Mouse (Mus musculus) spleen, adult 2 months (tissue): ENCODE measurements around the gene Stbd1. TPM values are rescaled to one million over a fixed set of nuclear protein-coding genes. Genes with fewer than 3 reads are reported as not detected.

Source experiments
- DNase-seq, 2 experiments: peaks; one replicate each; pipeline versions ENCODE4 v3.0.0 to v3.0.0-alpha.2; 2012 to 2021; ENCODE audit warnings: low spot score in 2 of 2, low read depth in 1 of 2
- H3K27ac ChIP-seq: fragments of 200-500 bp; 2 replicates; pipeline ENCODE4 v1.5.1; 2012; ENCODE audit warnings: low read length, inconsistent platforms; ENCODE audit not compliant: insufficient read depth
- H3K27me3 ChIP-seq: fragments of 200-500 bp; 2 replicates; pipeline ENCODE4 v1.6.1; 2012; ENCODE audit warnings: mild to moderate bottlenecking, moderate library complexity, low read length, inconsistent platforms; ENCODE audit not compliant: control insufficient read depth, insufficient read depth
- H3K36me3 ChIP-seq: fragments of 200-500 bp; 2 replicates; pipeline ENCODE4 v1.6.1; 2012; ENCODE audit warnings: mild to moderate bottlenecking, low read length, inconsistent platforms; ENCODE audit not compliant: control insufficient read depth, insufficient read depth
- H3K4me1 ChIP-seq: fragments of 200-500 bp; 2 replicates; pipeline ENCODE4 v1.6.1; 2011; ENCODE audit warnings: inconsistent platforms; ENCODE audit not compliant: control insufficient read depth, insufficient read depth, insufficient read length
- H3K4me3 ChIP-seq: fragments of 200-500 bp; 2 replicates; pipeline ENCODE4 v1.5.1; 2011; ENCODE audit warnings: mild to moderate bottlenecking, inconsistent platforms; ENCODE audit not compliant: insufficient read depth, insufficient read length; ENCODE audit errors: extremely low read depth
- CTCF ChIP-seq: fragments of 200-500 bp; IDR thresholded peaks from 2 replicates; pipeline ENCODE4 v1.5.1; 2011; ENCODE audit warnings: mild to moderate bottlenecking, inconsistent platforms; ENCODE audit not compliant: insufficient read depth, insufficient read length, insufficient replicate concordance; ENCODE audit errors: extremely low read depth
- POLR2A ChIP-seq: fragments of 200-500 bp; IDR thresholded peaks from 2 replicates; pipeline ENCODE4 v1.6.1; 2011; ENCODE audit warnings: low read depth, low read length, inconsistent platforms
- WGBS: fragments of 180-500 bp; shearing (Covaris S2); methylation state at CpG from one replicate; pipeline ENCODE4 v1.1.7; 2018; 5-methylcytosine and 5-hydroxymethylcytosine counted together
- polyA plus RNA-seq: library from polyadenylated mRNA; depleted of rRNA; stranded (reverse); fragments of >200 nt; gene quantifications from 2 replicates; pipeline ENCODE4 v1.2.3, GENCODE M21; 2012

Stbd1 gene
- polyA plus RNA-seq, 1 experiment, result 9.7 TPM

DNA sequence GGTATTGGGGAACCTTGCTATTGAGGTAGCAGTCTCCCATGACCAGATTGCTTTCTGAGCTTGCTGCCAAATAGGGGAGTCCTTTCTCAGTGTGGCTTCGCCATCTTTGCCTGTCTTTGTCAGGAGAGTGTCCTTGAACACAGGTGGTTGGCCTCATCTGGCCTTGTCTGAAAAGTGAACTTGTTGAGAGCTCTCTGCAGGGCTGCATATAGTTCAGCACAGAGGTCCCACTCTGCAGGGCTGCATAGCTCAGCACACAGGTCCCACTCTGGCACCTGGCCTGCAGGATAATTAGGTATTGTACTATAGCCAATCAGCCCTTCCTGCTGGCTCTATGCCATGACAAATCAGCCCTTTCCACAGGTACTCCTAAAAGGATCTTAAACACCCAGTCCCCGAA, 42.6 kb upstream of the Stbd1 start:
- H3K4me1 ChIP-seq, result no peaks in the 10 kb centered on the region
- no peaks in the 10 kb centered on the region for H3K27me3 ChIP-seq
- H3K36me3 ChIP-seq, result no peaks in the 10 kb centered on the region
- no peak for DNase-seq
- no peak for TF ChIP-seq CTCF
- H3K27ac ChIP-seq, result no peak overlapping the region
- no peak overlapping the region for H3K4me3 ChIP-seq
- 84% methylated on average over 2 of the region's 2 CpGs for WGBS

DNA sequence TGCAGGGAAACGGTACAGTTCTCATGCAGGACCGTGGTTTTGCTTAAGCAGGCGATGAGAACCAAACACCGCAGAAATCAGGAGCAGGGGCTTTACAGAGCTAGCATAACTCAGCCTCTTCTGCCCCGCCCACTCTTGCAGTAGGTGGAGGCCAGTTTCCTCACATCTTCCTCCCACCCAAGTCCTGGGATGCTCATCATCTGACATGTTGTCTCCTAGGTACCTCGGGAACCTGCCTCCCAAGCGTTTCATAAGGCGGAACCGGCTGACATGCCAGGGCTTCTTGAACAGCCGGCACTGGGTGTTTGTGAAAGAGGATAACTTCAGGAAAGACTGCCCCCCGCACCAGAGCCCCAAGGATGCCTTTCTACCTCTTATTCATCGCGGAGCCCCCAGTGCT, 40.8 kb upstream of the Stbd1 start:
- H3K27ac ChIP-seq, result no peak overlapping the region
- no peaks in the 10 kb centered on the region for H3K36me3 ChIP-seq
- whole genome bisulfite sequencing, result 81% methylated on average over 13 of the region's 13 CpGs
- no peaks in the 10 kb centered on the region for H3K27me3 ChIP-seq
- H3K4me1 ChIP-seq, result no peaks in the 10 kb centered on the region
- TF ChIP-seq POLR2A, result no peak
- TF ChIP-seq CTCF, result no peak
- no peak overlapping the region for H3K4me3 ChIP-seq
- DNase-seq, result no peak

DNA sequence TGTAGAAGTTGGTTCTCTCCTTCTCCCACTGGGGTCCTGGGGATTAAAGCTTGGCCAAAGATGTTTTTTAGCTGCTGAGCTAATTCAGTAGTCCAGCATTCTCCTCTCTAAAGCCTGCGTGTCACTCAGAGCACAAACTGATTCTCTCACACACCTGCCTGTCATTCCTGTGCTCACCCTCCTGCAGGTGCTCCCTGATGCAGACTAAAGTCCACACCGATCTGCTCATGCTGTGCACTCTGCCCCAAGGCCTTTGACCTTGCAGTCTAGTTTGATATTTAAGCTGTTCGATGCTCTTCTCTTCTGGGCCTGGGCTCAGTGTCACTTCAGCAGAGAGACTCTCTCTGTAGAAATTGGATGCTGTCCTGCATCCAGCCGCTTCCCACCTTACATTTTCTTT, 31.6 kb upstream of the Stbd1 start:
- H3K4me1 ChIP-seq, result no peaks in the 10 kb centered on the region
- no peaks in the 10 kb centered on the region for H3K36me3 ChIP-seq
- no peak for DNase-seq
- H3K27me3 ChIP-seq, result no peaks in the 10 kb centered on the region
- TF ChIP-seq CTCF (no peak), POLR2A (no peak)
- no peak overlapping the region for H3K27ac ChIP-seq
- no peak overlapping the region for H3K4me3 ChIP-seq
- 88% methylated on average over 4 of the region's 4 CpGs for WGBS

DNA sequence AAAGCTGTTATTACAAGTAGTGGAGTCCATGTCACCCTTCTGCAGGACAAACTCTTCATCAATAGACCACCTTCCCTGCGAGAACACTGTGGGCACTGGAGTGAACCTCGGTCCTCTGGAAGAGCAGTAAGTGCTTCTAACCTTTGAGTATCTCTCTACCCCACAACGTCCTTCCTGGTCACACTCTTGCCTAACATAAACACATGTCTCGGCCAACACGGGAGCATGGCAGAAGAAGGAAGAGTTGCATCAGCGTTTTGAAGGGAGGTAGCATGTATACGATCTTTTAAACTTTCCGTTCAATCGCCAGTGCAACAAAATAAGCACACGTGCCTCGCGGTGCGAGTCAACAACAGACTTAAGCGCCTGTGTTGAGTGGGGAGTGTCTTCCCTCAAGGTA, 23.3 kb upstream of the Stbd1 start:
- no peak for DNase-seq
- TF ChIP-seq CTCF, result no peak
- no peak for TF ChIP-seq POLR2A
- Histone ChIP-seq H3K27me3 (no peaks in the 10 kb centered on the region), H3K4me1 (no peaks in the 10 kb centered on the region), H3K4me3 (no peak overlapping the region), H3K36me3 (no peaks in the 10 kb centered on the region), H3K27ac (no peak overlapping the region)
- WGBS, result 82% methylated on average over 14 of the region's 14 CpGs

DNA sequence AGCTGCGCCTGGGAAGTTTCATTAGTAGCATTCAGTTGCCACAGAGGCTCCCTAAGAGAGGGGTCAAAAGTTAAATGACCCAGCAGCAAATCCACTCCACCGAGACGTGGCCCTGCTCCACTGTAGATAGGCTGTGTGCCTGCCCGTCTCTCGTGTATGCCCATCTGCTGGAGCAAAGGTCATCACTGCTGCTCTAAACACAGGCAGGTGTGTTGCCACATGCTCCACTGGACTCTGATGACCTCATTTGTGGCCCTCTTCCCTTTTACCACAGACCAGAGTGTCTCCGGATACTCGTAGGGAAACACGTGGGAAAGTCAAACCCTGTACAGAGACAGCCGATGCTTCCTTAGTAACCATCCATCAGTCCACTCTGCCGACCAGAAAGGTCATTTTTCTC, 16.9 kb upstream of the Stbd1 start:
- WGBS, result 80% methylated on average over 10 of the region's 10 CpGs
- H3K27ac ChIP-seq, result no peak overlapping the region
- no peak for DNase-seq
- TF ChIP-seq CTCF (no peak), POLR2A (no peak)
- H3K36me3 ChIP-seq, result no peaks in the 10 kb centered on the region
- no peaks in the 10 kb centered on the region for H3K4me1 ChIP-seq
- H3K4me3 ChIP-seq, result no peak overlapping the region
- no peaks in the 10 kb centered on the region for H3K27me3 ChIP-seq

DNA sequence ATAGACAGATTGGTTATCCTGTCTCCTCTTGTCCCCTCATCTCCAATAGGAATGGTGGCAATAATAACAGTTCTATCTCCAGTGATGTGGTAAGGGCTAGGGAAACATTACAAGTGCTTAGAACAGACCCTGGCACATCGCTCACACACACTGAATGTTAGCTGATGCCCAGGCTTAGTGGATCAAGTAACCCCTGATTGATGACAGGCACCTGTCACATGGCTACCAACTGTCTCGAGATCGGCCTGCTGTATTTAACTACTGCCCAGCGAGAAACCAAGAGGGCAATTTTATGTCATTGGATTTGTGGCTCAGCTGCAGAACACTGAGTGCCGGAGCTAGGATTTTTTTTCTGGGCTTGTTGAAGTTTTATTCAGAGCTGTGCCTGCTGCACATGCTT, 7.8 kb upstream of the Stbd1 start:
- 85% methylated on average over 5 of the region's 5 CpGs for WGBS
- no peak overlapping the region for H3K27ac ChIP-seq
- no peak overlapping the region for H3K4me3 ChIP-seq
- no peaks in the 10 kb centered on the region for H3K27me3 ChIP-seq
- no peak for TF ChIP-seq POLR2A
- TF ChIP-seq CTCF, result no peak
- H3K36me3 ChIP-seq, result no peaks in the 10 kb centered on the region
- no peaks in the 10 kb centered on the region for H3K4me1 ChIP-seq
- DNase-seq, result no peak

DNA sequence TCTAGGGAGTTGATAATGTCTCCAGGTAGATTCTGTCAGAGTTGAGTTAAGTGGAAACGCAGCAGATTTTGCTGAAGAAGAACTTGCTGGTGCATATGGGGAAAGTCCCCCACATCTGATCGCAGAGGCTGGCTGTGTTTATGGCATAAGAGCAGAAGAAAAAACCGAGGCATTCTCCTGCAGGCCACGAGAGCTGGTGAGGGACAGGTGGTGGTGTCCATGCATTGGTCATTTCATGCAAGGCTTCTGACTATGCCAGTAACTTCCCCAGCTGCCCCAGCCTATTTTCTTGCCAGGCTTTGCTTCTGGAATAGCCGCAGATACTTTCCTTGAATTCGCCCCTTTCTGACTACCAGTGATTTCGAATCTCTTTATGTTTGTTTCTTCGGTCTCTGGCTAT, 6.0 kb upstream of the Stbd1 start:
- no peak for DNase-seq
- no peak overlapping the region for H3K27ac ChIP-seq
- no peaks in the 10 kb centered on the region for H3K27me3 ChIP-seq
- WGBS, result 90% methylated on average over 8 of the region's 8 CpGs
- no peak overlapping the region for H3K4me3 ChIP-seq
- H3K4me1 ChIP-seq, result no peaks in the 10 kb centered on the region
- H3K36me3 ChIP-seq, result no peaks in the 10 kb centered on the region
- no peak for TF ChIP-seq POLR2A
- TF ChIP-seq CTCF, result no peak

DNA sequence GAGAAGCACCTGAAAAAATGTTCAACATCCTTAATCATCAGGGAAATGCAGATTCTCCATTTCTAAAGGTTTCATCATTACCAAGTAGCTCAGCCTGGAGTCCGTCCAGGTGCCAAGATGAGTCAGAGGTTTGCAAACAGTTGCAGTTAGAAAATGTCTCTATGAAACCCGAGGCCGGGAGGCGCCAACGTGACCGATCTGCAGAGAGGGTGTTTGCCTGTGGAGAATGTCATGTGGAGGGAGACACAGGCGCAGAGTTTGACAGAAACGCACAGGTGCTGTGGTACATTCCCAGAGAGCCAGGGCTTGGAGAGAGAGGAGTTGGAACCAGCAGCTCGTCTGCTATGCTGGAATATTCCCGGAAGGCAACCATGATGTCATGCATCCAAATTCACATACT, 3.8 kb upstream of the Stbd1 start:
- Histone ChIP-seq H3K4me3 (no peak overlapping the region), H3K36me3 (no peaks in the 10 kb centered on the region), H3K27me3 (peaks cover 10% of the 10 kb centered on the region), H3K27ac (no peak overlapping the region), H3K4me1 (peaks cover 5% of the 10 kb centered on the region)
- WGBS, result 82% methylated on average over 10 of the region's 10 CpGs
- TF ChIP-seq POLR2A, result no peak
- TF ChIP-seq CTCF, result no peak
- DNase-seq, result no peak
